Mouse (Mus musculus) cerebellum, adult 2 months (tissue): ENCODE data around the gene Arf1.
"Not testable (repeated sequence)": the region's sequence is repeated elsewhere in the genome, so short reads cannot be mapped to it uniquely, and the experiment has no call there.

Experiments used
- CTCF ChIP-seq: fragments of 200-500 bp; IDR thresholded peaks from 2 replicates; pipeline ENCODE4 v1.5.1; 2011; ENCODE audit warnings: low read depth, mild to moderate bottlenecking, control low read depth, low read length, moderate library complexity, borderline replicate concordance; ENCODE audit not compliant: insufficient read depth
- POLR2A ChIP-seq: fragments of 200-500 bp; IDR thresholded peaks from 2 replicates; pipeline ENCODE4 v1.6.1; 2011; ENCODE audit warnings: low read length, control low read depth, borderline replicate concordance; ENCODE audit not compliant: insufficient read depth

DNA sequence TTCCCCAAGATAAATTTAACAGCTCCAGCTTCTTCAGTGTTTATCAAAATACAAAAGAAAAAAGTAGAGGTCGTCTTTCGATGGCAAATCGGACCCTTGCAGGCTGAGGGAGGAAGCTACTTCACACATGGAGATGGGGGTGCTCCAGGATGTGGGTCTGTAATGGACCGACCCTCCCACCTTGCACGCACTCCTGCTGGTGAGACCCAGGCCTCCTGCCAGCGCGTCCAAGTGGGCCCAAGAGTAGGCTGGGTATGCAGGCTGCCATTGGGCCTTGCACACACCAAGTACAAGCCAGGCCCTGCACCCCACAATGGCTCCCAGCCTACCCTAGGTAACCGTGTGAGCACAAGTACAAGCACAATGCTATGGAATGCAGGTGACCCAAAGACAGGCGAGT, 16.5 kb downstream of the Arf1 start:
- not testable (repeated sequence) for TF ChIP-seq CTCF, POLR2A
